Mouse (Mus musculus): ENCODE measurements around the gene Smoc1.

The Smoc1 gene

GRCm38 (mm10) chr12:81077953-81078646, 51.5 kb downstream of the Smoc1 start:
- in situ Hi-C loops (cut with MboI, MseI): loop anchor here in 1 of 2 experiments (10.0 kb wide), 1 partner anchor 427 kb away; no protein-coding TSS in a partner anchor

DNA sequence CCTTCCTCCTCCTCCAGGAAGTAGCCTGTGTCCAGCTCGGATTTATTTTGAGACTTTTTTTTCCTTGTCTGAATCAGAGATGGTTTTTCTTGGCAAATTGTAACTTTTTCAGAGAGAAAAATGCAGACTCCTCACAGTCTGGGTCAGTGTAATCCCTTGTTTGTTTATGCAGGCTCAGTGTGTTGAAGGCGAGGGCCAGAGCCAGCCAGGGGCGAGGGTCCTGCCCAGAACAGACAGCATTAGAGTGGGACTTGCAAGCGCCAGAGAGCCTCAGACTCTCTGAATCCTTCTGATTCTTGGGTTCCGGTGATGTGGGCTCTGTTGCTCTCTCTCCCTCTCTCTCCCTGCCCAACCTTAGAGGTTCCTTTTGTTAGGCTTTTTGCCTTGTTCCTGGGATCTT, 53.7 kb downstream of the Smoc1 start:
- in situ Hi-C loops (cut with MboI, MseI): no loop called here

GRCm38 (mm10) chr12:81081031-81081430, 54.4 kb downstream of the Smoc1 start:
- in situ Hi-C loops (cut with MboI, MseI): no loop called here

DNA sequence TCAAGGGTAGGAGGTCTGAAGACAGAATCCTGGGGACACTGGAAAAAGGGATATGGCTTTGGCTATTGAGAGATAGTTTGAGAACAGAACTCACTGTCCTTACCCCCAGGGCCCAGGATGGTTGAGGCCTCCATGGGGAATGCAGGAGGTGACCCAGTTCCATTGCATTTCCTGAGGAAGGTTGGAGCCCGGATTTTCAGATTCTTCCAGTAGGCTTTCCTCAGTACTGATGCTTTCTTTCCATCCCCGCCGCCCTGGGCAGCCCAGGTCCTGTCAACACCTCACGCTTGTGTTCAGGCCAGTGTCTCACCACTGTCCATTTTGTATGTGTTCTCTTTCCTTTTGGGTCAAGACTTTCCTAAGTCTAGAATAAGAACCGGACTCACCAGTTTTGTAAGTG, 56.5 kb downstream of the Smoc1 start:
- in situ Hi-C loops (cut with MboI, MseI): no loop called here

- in situ Hi-C loops (cut with MboI, MseI): no loop called here
Measured at GRCm38 (mm10) chr12:81085244-81085643, 58.6 kb downstream of the Smoc1 start.

DNA sequence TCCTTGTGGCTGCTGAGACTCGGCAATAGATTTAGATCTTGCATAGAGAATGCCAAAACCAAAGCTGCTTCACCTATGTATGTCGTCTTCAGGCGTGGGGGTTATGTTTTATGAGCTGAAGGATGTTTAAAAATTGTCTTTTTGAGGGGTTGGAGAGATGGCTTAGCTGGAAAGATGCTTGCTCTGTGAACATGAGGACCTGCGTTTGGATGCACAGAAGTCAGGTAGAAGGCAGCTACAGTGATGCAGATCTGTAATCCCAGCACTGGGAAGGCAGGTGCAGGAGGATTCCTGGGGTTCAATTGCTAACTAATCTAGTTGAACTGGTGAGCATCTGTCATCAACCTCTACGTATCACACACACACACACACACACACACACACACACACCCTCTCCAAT, 61.5 kb downstream of the Smoc1 start:
- in situ Hi-C loops (cut with MboI, MseI): no loop called here

- in situ Hi-C loops (cut with MboI, MseI): no loop called here
Measured at GRCm38 (mm10) chr12:81091641-81092040, 65.0 kb downstream of the Smoc1 start.

- in situ Hi-C loops (cut with MboI, MseI): no loop called here
Measured at GRCm38 (mm10) chr12:81092641-81093040, 66.0 kb downstream of the Smoc1 start.

GRCm38 (mm10) chr12:81093211-81093610, 66.6 kb downstream of the Smoc1 start:
- in situ Hi-C loops (cut with MboI, MseI): no loop called here

GRCm38 (mm10) chr12:81094766-81095405, 68.3 kb downstream of the Smoc1 start:
- in situ Hi-C loops (cut with MboI, MseI): no loop called here

DNA sequence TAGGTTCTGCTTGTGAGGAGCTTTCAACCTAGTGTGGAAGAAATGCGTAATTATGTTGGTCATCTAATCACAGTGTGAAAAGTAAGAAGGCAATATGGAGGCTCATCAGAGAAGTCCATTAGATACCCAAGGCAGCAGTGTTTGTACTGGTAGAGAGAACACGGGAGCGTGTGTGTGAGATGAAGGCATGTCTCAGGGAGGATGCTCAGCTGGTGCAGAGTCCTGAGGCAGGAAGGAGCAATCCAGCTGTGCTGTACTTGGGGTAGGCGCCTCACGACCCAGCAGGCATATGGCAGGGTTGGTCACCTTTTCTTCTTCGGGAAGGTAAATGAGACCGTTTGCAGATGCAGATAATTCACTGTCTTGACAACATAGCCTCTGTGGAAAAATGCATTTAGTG, 70.7 kb downstream of the Smoc1 start:
- in situ Hi-C loops (cut with MboI, MseI): no loop called here

DNA sequence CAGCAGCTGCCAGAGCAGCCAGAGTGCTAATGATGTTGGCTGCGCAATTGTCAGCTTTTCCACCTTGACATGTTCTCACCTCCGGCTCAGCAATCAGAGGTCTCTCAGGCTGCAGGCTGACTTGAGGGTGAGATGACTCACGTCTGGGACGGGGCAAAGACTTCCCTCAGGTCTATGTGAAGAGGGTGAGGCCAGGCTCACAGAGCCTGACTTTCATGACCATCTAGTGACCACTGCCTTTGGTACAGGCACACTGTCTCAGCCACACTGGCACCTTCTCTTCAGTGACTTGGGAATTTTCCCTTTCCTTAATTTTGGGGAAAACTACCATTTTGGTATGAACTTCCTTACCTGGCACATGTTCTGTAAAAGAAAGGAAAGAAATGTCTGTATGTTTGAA, 71.1 kb downstream of the Smoc1 start:
- in situ Hi-C loops (cut with MboI, MseI): no loop called here

DNA sequence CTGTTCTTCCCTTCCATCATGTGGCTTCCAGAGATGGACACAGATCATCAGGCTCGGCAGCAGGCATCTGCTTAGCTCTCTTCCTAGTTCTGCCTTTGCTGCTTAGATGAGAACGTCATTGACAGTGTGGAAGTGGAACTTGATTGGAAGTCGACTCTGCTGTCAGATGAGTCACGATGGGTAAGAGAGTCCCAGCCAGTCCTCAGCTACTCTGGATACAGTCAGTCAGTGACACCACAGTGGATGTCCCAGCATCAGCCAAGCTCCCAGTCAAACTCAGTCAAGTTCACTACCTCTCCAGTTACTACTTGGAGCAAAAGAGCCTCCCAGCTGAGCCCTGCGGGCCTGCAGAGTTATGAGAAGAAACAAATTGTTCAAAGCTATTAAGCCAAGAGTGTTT, 72.6 kb downstream of the Smoc1 start:
- in situ Hi-C loops (cut with MboI, MseI): no loop called here

GRCm38 (mm10) chr12:81101691-81102090, 75.1 kb downstream of the Smoc1 start:
- in situ Hi-C loops (cut with MboI, MseI): no loop called here

GRCm38 (mm10) chr12:81104546-81104945, 77.9 kb downstream of the Smoc1 start:
- in situ Hi-C loops (cut with MboI, MseI): no loop called here

- in situ Hi-C loops (cut with MboI, MseI): no loop called here
Measured at GRCm38 (mm10) chr12:81105721-81106633, 79.4 kb downstream of the Smoc1 start.

DNA sequence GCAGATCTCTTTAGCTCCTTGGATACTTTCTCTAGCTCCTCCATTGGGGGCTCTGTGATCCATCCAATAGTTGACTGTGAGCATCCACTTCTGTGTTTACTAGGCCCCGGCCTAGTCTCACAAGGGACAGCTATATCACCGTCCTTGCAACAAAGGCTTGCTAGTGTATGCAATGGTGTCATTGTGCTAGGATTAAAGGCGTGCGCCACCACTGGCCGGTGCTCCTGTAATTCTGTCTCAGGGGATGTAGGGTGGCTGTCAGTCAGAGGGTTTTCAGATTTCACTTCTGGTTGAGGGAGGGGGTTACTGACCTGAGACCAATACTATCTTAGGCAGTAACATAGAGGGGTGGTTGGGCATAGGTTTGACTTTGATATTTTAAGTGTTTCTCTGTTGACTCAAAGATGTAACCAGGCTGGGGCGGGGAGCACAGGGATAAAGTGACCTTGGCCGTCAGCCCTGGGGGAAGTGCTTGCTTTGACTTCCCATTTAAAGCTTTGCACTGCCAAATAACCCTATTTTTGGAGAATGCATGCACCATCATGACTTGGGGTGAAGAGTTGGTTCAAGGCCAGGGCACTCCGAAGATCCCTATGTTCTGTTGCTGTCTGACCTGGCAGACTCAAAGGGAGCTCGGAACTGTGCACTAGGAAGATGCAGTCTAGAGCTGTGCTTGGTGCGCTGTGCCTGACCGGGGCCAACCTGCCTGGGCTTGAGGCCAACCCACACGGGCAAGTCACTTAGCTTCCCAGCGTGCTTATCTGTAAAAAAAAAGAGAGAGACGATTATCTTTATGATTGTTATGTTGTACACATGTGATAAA, 80.9 kb downstream of the Smoc1 start:
- in situ Hi-C loops (cut with MboI, MseI): no loop called here

- in situ Hi-C loops (cut with MboI, MseI): no loop called here
Measured at GRCm38 (mm10) chr12:81108600-81109011, 82.0 kb downstream of the Smoc1 start.

- in situ Hi-C loops (cut with MboI, MseI): no loop called here
Measured at GRCm38 (mm10) chr12:81110006-81110405, 83.4 kb downstream of the Smoc1 start.

DNA sequence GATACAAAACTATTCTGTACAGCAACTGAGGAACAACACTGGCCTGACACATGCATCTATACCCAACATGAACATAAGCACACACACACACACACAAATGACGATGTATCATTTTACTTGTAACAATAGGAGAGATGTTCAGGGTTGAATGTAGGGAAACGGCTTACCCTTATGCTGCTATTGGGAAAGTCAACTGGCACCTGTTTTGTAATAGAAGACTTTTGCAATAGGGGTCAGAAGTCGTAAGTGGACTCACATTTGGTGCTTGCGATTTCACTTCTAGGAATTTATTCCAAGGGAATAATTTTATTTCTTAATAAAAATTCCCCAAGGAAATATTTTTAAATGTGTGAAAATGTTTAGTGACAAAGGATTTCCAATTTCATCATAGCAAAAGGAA, 85.7 kb downstream of the Smoc1 start:
- in situ Hi-C loops (cut with MboI, MseI): no loop called here

DNA sequence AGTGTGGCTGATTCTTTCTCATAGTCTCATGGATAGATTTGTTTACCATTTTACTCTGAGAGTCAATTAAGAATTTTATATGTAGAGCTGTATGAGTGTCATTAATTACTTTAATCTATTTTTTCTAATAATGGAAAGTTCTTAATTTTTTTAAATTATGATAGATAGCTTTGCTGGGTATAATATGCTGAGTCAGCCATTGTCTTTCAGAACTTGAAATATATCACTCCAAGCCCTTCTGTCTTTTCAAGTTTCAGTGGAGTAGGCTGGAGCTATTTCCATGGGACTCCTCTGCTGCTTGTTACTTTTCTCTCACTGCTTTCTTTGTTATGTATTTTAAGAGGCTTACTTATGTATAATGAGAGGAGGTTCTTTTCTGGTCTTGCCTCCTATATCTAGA, 93.7 kb downstream of the Smoc1 start:
- in situ Hi-C loops (cut with MboI, MseI): no loop called here
